Mouse (Mus musculus) embryonic facial prominence, embryonic 14.5 days (tissue): Measurements from ENCODE around the gene Dnaaf2. TPM values are rescaled to one million over a fixed set of nuclear protein-coding genes. Genes with fewer than 3 reads are reported as not detected.

Experiments
- ATAC-seq: fragments of 200-750 bp; cut with Nextera tagmentation; 2 replicates; pipeline ENCODE4 v1.8.0; 2017; ENCODE audit warnings: low read depth, moderate number of reproducible peaks, moderate TSS enrichment
- DNase-seq: peaks from one replicate; pipeline ENCODE4 v3.0.0-alpha.2; 2015; ENCODE audit warnings: low spot score
- H3K27ac ChIP-seq: fragments of 300-500 bp; sonication (generic); replicated peaks from 2 replicates; pipeline ENCODE4 v1.5.1; 2014; ENCODE audit warnings: low read depth, mild to moderate bottlenecking, low read length, moderate library complexity
- H3K27me3 ChIP-seq: fragments of 300-500 bp; sonication (generic); replicated peaks from 2 replicates; pipeline ENCODE4 v1.6.1; 2014; ENCODE audit warnings: low read length; ENCODE audit not compliant: control insufficient read depth, insufficient read depth
- H3K36me3 ChIP-seq: fragments of 300-500 bp; sonication (generic); 2 replicates; pipeline ENCODE4 v1.6.1; 2014; ENCODE audit warnings: low read length, mixed read lengths; ENCODE audit not compliant: control insufficient read depth, insufficient read depth
- H3K4me1 ChIP-seq: fragments of 300-500 bp; sonication (generic); 2 replicates; pipeline ENCODE4 v1.6.1; 2014; ENCODE audit warnings: antibody characterized with exemption, low read length; ENCODE audit not compliant: control insufficient read depth, insufficient read depth
- H3K4me2 ChIP-seq: fragments of 300-500 bp; sonication (generic); 2 replicates; pipeline ENCODE4 v1.6.1; 2014; ENCODE audit warnings: low read depth, mild to moderate bottlenecking, low read length, moderate library complexity, mixed read lengths
- H3K4me3 ChIP-seq: fragments of 300-500 bp; sonication (generic); 2 replicates; pipeline ENCODE4 v1.5.1; 2014; ENCODE audit warnings: low read depth, mild to moderate bottlenecking, low read length
- H3K9ac ChIP-seq: fragments of 300-500 bp; sonication (generic); 2 replicates; pipeline ENCODE4 v1.6.1; 2014; ENCODE audit warnings: low read depth, mild to moderate bottlenecking, low read length, moderate library complexity, mixed read lengths
- H3K9me3 ChIP-seq: fragments of 300-500 bp; sonication (generic); 2 replicates; pipeline ENCODE4 v1.6.1; 2016; ENCODE audit warnings: low read length; ENCODE audit not compliant: control insufficient read depth
- WGBS: fragments of 180-500 bp; shearing (Covaris S2); extraction: QIAGEN DNeasy Blood & Tissue Kit; methylation state at CpG from one replicate; pipeline ENCODE4 v1.1.7; 2014; 5-methylcytosine and 5-hydroxymethylcytosine counted together
- microRNA-seq: library from miRNA; unstranded; fragments of <30 nt; microRNA quantifications from one replicate; pipeline ENCODE4, GENCODE M21; 2016; ENCODE audit warnings: borderline number of aligned reads
- polyA plus RNA-seq: library from polyadenylated mRNA; unstranded; fragments of >200 nt; fragmentation: Nextera tagmentation; extraction: Ambion mirVana; gene quantifications from 2 replicates; pipeline ENCODE4 v1.2.1, GENCODE M21; 2014

The Dnaaf2 gene
- polyA plus RNA-seq, 1 experiment from 2014 or later = 5.5 TPM

- H3K4me3 ChIP-seq = no peak overlapping the region
- 94% methylated on average over 5 of the region's 5 CpGs for WGBS
- no peaks in the 10 kb centered on the region for H3K4me1 ChIP-seq
- H3K36me3 ChIP-seq = no peaks in the 10 kb centered on the region
- H3K9ac ChIP-seq = no peak overlapping the region
- H3K4me2 ChIP-seq = no peak overlapping the region
- H3K27ac ChIP-seq = no peak overlapping the region
- H3K9me3 ChIP-seq = no peaks in the 10 kb centered on the region
- DNase-seq = no peak
- ATAC-seq = no peak
- H3K27me3 ChIP-seq = no peaks in the 10 kb centered on the region
Observed at GRCm38 (mm10) chr12:69147166-69147735, 51.0 kb downstream of the Dnaaf2 start.

DNA sequence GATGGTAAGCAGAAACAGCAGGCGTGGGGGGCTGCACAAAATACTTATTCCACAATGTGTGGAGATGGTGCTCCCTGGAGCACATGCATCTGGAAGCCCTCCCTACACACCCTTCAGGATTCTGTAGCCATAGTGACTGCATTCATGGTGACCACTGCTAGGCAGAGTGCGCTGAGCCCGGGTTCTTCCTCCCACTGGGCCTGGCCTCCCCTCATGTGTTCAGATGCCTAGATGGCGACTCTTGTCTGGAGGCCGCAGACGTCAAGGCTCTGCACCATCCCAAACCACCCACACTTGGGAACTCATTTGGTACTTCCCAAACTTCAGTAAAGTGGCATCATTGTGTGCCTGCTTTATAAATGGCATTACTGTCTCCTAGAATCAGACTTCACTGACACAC is 54.8 kb downstream of the Dnaaf2 start:
- Histone ChIP-seq H3K9ac (no peak overlapping the region), H3K4me1 (no peaks in the 10 kb centered on the region), H3K27ac (no peak overlapping the region), H3K27me3 (no peaks in the 10 kb centered on the region), H3K4me2 (no peak overlapping the region), H3K4me3 (no peak overlapping the region), H3K36me3 (no peaks in the 10 kb centered on the region), H3K9me3 (no peaks in the 10 kb centered on the region)
- DNase-seq (no peak), ATAC-seq (no peak)
- WGBS = 62% methylated on average over 6 of the region's 6 CpGs

DNA sequence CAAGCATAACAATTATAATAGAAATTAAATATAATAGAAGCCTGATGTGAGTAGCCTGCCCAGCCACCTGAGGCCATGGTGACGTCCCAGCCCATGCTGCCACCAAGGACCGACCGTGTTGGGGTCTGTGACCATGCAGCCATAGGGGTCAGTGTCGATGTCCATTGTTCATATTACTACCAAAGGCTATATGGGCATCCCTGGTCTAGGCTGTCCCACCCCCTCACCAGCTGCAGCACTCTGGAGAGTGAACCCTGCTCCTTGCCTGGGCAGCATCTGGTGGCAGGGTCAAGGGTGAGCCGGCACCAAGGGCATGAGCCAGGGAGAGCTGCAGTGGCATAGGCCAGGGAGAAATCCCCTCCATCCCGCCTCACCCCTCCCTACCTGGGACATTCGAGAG is 58.4 kb downstream of the Dnaaf2 start:
- no peak overlapping the region for H3K4me3 ChIP-seq
- no peaks in the 10 kb centered on the region for H3K9me3 ChIP-seq
- ATAC-seq (no peak), DNase-seq (no peak)
- no peak overlapping the region for H3K27ac ChIP-seq
- 76% methylated on average over 7 of the region's 7 CpGs for WGBS
- H3K4me2 ChIP-seq = no peak overlapping the region
- H3K36me3 ChIP-seq = no peaks in the 10 kb centered on the region
- H3K27me3 ChIP-seq = no peaks in the 10 kb centered on the region
- no peaks in the 10 kb centered on the region for H3K4me1 ChIP-seq
- H3K9ac ChIP-seq = no peak overlapping the region

GRCm38 (mm10) chr12:69139201-69139600 is 59.0 kb downstream of the Dnaaf2 start:
- no peak for DNase-seq
- no peak overlapping the region for H3K9ac ChIP-seq
- no peaks in the 10 kb centered on the region for H3K27me3 ChIP-seq
- no peaks in the 10 kb centered on the region for H3K4me1 ChIP-seq
- no peaks in the 10 kb centered on the region for H3K36me3 ChIP-seq
- ATAC-seq = no peak
- H3K9me3 ChIP-seq = no peaks in the 10 kb centered on the region
- H3K4me2 ChIP-seq = no peak overlapping the region
- WGBS = 85% methylated on average over 3 of the region's 3 CpGs
- H3K4me3 ChIP-seq = no peak overlapping the region
- no peak overlapping the region for H3K27ac ChIP-seq

Small RNAs within 50 kb of the gene (microRNA-seq; reads per million reads assigned to microRNA genes)
- gene Gm47287 (not detected), gene Gm47295 (not detected)

Other genes with a start within 250 kb of the Dnaaf2 start
- gene Rps29, start 39.2 kb downstream of the Dnaaf2 start, polyA plus RNA-seq = 1,758 and 2,055 TPM in 2 replicates
- gene Lrr1, start 29.6 kb downstream of the Dnaaf2 start, polyA plus RNA-seq = 16.9 and 18.4 TPM in 2 replicates
- 562 and 692 TPM in 2 replicates for gene Rpl36al, start 14.3 kb downstream of the Dnaaf2 start, polyA plus RNA-seq
- gene Mgat2, start 14.3 kb downstream of the Dnaaf2 start, polyA plus RNA-seq = 65.5 and 66.1 TPM in 2 replicates
- gene Gm49383, start 1.3 kb downstream of the Dnaaf2 start, polyA plus RNA-seq = 18.2 and 23.2 TPM in 2 replicates
- gene Gm49384, start 5.8 kb upstream of the Dnaaf2 start, polyA plus RNA-seq = 18.4 and 19.4 TPM in 2 replicates
- gene Pole2, start 29.8 kb upstream of the Dnaaf2 start, polyA plus RNA-seq = 21.4 and 23.9 TPM in 2 replicates
- 9.0 and 9.8 TPM in 2 replicates for gene Klhdc1, start 42.7 kb upstream of the Dnaaf2 start, polyA plus RNA-seq
- 124 and 133 TPM in 2 replicates for gene Klhdc2, start 98.3 kb upstream of the Dnaaf2 start, polyA plus RNA-seq
- 65.8 and 75.1 TPM in 2 replicates for gene Nemf, start 158.7 kb upstream of the Dnaaf2 start, polyA plus RNA-seq
- gene Arf6, start 173.7 kb upstream of the Dnaaf2 start, polyA plus RNA-seq = 62.3 and 66.7 TPM in 2 replicates
- 1.7 and 1.8 TPM in 2 replicates for gene Gm9887, start 174.0 kb upstream of the Dnaaf2 start, polyA plus RNA-seq